Mouse (Mus musculus) olfactory bulb, adult 2 months (tissue): Measurements from ENCODE around the gene Ldlr.
"Not testable (repeated sequence)": the region's sequence is repeated elsewhere in the genome, so short reads cannot be mapped to it uniquely, and the experiment has no call there.

Experiments used
- CTCF ChIP-seq: fragments of 200-500 bp; IDR thresholded peaks from 2 replicates; pipeline ENCODE4 v1.5.1; 2012; ENCODE audit warnings: low read depth, mild to moderate bottlenecking, low read length, moderate library complexity; ENCODE audit not compliant: insufficient read depth
- POLR2A ChIP-seq: fragments of 200-500 bp; IDR thresholded peaks from 2 replicates; pipeline ENCODE4 v1.6.1; 2012; ENCODE audit warnings: mild to moderate bottlenecking, low read depth, low read length, moderate library complexity; ENCODE audit not compliant: insufficient read depth

GRCm38 (mm10) chr9:21773396-21773795 is 50.1 kb downstream of the Ldlr start:
- not testable (repeated sequence) for TF ChIP-seq CTCF, POLR2A
